Mouse (Mus musculus) lung, postnatal 14 days (tissue): ENCODE measurements at regions not wholly inside any gene's neighbourhood (a gene's known extent, or its start where the extent isn't known, plus 50 kb on each side); places are given as distances from the start of the nearest gene placed in this dataset.
A peak's percentile ranks its signal among the peaks of the same experiment; 100 is the strongest.

Experiments
- DNase-seq: peaks from one replicate; pipeline ENCODE4 v3.0.0; 2021

DNA sequence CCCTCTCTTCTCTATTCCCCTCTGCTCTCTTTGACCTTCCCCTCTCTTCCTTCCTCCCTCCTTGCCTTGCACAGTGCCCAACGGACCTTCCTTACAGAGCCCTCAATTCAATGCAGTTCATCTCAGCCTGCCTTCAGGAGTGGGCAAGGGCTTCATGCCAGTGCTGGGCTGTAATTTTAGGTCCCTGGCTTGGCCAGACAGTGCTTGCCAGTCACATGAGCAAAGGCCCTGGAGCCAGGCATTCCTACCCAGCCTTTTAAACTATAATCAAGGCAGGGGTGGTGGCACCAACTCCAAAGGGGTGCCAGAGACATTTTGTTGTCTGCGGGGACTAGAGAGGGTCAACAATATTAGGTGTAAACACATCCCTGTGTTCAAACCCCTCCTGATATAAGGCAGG is 150.9 kb downstream of the Efnb1 start:
- no peak for DNase-seq

DNA sequence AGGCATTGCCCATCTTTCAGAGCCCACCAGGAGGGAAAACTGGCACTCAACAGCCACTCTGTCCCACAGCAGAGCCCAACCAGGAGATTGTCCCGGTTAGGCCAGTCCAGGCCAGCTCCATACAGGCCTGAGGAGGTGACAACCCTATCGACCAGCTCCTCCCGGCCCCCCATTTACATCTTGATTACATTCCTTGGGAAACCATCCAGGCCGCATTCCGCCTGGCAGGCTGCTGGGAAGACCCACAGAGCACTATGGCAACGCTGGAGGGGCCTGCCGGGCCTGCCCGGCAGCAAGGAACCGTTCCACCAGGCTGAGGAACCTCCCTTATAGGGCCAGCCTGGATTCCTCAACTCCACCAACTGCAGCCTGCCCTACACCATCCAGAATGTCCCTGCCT is 149.7 kb downstream of the Efnb1 start:
- peak; percentile 62 for DNase-seq

DNA sequence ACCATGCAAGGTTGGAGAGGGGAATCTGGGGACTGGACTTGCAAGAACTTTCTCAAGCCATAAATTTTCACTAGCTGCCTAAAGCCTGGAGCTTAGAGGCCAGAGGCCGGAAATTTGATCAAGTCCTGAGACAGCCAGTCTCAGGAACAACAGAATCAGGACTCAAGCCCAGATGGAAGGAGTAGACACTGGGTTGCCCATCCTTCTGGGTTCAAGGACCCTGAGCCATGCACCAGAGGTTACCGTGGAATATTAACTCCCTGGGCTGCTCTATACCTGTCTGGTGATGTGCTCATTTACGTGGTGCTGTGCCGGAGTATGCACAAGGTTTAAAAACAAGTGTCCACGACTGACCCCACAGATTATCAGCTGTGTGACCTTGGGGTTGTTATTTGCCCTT is 145.1 kb downstream of the Efnb1 start:
- no peak for DNase-seq

DNA sequence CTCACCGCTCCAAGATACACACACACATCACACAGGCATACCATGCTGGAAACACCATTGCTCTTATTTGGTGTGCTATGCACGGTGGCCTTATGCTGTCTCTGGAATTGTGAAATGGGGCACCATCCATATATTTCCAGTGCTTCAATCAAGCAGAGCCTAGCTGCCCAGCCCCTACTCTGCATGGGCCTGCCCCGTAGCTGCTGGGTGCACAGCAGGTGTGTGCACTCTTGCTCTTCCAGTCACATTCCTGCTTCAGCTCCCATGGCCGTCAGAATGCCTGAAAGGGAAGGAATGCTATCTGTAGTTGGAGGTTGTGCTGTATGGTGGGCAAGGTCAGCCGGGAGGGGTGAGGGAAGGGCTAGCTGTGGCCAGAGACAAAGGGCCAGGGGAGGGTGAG is 144.6 kb downstream of the Efnb1 start:
- DNase-seq = no peak

DNA sequence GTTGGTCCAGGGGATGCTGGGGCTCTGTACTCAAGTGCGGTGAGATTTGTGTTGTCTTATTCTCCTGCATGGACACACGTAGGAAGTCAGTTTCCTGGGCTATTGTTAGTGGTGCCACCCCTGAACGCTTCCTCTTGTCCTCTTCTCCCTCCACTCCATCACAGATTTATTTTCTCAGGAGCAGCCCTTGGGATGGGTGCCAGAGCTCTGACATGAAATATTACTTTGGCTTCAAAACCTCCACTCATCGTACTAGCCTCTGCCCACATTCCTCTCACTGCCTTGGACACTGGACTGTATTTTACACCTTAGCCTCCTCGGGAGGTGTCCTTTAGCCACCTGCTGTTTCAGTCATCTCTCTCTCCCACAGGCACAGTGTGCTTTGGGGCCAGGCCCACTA is 139.6 kb downstream of the Efnb1 start:
- DNase-seq = no peak

DNA sequence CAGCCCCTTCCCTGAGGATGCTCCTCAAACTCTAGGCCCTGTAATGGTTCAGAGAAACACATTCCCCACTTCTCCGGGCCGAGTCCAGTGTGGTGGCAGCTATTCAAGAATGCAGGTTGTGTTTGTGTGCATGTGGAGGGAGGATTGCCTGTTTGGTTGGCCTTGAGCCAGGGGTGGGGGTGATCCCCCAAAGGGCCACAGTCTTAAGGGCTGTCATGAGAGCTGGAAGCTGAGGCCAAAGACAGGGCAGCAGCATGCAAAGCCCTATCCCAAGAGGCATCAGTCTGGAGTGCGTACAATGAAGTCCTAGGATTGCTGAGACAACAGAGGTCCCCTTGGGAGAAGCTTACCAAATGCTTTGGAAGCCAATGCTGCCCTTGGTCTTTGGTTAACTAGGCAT is 136.0 kb downstream of the Efnb1 start:
- DNase-seq = no peak

DNA sequence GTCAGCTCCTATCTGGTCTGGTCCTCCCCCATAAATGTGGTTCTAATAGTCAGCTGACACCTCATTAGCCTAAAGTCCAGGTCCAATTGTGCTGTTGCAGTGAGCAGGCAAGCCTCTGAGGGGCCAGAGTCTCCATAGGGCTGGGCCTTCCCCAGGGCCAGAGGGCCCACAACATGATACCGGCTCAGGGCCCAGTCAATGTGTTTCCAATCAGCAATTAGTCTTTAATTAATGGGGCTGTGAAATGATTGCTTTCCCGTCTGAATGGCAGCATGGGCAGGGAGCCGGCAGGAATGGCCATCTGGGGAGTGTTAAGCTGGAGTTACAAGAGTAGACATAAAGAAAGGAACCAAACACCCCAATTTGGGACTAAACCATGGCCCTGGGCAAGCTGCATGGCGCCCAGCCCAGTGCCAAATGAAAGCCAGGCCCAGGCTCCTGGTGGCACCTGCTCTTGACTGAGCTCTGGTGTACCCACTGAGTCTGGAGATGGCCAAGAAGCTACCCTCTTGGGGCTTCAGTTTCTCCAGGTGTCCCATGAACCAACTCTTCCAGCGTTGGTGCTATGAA is 113.2 kb downstream of the Efnb1 start:
- DNase-seq = no peak

DNA sequence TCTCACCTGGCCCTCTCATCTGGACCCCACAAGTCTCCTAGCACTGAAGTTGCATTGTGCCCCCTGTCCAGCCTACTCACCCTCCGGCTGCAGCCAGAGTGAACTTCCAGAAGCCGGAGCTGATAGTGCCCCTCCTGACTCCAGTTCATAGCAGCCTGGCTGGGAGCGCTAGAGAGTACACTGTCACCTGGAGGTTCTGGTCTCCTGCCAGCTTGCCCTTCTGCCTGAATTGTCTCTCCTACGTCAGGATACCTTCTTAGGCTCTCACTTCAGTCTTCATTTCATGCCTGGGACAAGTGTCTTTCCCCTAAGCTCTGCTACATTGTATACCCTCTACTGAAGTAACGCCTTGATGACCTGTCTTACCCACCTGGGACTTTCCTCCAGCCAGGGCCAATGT is 112.3 kb downstream of the Efnb1 start:
- DNase-seq = no peak

DNA sequence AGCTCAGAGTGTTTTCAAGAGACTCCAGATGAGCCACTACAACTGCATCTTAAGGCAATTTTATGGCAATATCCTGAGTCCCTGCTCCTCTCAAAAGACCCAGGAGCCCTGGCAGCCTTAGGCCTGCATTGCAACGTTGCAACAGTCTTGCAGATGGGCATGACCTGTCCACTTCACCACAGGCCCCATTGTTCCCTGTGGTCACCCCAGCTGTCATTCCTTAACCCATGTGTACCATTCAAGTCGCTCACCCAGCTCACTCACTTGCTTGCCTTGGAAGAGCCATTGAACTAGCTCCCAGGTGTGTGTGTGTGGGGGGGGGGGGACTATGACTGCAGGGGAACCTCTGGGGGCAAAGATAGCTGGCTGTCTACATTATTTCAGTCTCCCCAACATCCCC is 110.8 kb downstream of the Efnb1 start:
- no peak for DNase-seq

DNA sequence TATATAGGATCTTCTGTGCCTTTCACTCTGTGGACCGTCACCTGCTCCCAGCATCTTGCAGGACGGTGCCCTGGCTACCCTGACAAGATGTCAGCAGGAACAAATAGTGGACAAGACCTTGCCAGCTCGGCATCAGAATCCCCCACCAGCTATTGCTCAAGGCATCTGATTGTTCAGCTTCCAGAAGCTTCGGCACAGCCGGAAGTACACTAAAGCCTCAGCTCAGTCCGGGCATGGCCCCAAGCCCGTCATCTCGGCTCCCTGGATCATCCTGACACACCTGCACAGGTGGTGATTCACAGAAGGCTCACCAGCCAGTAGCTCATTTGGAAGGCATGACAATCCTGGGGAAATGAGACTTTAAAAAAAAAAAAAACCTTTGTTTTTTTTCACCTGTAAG is 110.1 kb downstream of the Efnb1 start:
- DNase-seq = no peak

DNA sequence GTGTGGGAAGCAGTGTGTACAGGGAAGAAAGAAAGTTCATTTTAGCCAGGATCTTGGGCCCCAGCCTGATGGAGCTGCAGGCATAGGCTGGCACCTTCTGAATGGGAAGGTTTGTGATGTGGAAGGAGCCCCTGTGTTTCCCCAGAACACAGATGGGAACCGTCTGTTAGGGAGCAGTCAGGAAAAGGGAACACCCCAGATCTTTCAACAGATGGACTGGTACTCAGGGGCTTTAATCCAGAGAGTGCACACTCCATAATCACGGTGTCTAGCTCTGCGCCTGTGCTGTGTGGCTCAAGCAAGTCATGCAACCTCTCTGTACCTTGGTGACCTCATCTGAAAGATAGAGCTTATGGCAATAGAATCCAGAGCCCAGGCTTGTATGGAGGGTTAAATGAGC is 109.6 kb downstream of the Efnb1 start:
- DNase-seq = no peak

DNA sequence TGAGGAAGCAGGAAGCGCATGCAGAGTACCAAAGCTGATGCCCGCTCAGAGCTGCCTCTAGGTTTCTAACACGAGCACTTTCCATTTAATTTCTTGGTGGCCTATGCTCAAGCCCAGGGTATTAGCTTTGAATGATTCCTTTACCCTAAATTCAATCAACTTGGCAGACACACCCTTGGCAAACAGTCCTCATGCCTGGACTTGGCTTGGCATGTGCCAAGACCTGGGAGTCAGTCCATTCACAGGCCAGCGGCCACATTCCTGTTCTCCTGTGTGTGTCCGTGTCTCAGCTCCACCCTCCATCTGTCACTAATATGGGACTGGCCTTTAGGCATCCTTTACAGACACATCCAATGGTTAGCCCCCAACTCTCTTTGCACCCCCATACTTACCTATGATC is 107.3 kb downstream of the Efnb1 start:
- no peak for DNase-seq

DNA sequence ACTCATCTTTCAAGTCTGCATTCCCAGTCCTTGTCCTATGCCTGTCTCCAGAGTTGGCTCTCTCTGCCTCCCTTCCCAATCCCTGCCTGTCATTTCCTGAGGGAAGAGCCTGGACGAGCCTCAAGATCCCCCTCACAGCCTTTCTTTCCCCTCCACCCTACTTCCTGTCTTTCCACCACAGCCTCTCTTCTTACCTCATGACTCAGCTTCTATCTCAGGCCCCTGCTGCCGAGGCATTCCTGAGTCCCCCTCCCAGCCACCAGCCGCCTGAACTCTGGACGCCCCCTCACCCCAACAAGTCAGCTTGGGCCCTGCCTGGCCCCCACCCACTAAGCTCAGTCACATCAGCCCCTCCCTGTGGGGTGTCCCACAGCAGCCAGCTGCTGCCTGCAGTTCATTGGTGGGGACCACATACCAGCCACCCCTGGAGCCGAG is 105.8 kb downstream of the Efnb1 start:
- DNase-seq = no peak

DNA sequence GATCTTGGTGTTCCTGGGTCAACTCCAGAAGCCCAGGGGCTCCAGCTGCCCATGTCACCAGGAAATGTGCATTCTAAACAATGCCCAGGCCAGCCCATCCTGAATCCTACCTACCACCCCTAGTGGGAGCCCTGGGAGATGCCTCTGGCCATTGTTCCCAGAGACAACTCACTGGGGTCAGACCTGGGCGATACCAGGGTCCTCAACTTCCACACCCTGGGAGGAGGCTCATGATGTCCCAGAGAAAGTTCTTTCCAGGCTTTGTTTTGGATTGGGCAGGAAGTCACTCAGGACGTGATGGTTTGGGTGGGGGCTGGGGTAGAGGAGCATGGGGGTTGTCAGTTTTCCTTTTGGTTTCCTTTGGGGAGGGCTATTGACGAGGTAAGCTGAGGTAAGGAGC is 97.1 kb downstream of the Efnb1 start:
- peak; percentile 48 for DNase-seq

DNA sequence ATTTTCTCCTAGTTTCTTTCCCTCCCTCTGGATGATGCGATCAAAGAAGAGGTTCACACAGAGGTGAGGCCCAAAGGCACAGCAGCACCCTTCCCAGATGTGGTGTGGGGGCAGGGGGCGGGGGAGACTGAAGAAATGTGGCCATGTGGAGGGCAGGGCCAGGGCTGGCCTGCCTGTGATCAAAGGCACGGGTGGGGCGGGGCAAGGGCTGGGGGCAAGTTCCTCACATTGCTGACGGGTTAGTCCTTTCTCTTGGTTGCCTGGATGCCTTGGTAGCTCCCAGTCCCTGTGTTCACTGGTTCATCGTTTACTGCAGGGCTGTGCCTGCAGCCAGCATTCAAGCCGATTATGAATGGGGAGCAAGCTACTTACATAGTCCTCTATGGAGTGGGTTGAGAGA is 96.4 kb downstream of the Efnb1 start:
- no peak for DNase-seq

DNA sequence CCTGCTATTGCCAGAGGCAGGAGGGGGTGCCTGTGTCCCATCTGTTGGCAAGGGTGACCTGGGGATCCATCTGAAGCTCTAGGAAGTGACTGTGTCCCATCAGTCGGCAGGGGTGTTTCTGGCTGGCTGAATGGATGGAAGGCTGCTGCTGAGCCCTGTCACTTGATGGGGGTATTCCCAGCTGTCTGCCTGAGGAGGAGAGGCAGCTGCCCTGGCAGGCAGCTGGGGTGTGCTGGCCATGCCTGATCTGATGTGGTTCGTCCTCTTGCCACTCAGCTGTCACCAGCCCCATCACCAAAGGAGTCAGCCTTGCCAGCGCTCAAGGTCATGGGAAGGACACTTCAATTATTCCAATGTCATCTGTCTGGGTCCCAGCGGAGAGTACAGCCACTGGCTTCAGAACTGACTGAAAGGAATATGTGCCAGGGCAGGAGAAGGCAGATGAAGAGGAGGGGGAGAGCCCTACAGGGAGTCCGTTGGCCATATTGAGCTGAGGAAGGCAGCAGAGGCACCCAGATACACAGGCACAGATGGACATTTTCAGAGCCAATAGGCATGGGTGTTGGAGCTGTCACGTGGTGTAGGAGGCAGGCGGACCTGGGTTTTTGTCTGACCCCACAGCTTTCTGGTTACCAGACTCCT is 89.3 kb downstream of the Efnb1 start:
- no peak for DNase-seq

DNA sequence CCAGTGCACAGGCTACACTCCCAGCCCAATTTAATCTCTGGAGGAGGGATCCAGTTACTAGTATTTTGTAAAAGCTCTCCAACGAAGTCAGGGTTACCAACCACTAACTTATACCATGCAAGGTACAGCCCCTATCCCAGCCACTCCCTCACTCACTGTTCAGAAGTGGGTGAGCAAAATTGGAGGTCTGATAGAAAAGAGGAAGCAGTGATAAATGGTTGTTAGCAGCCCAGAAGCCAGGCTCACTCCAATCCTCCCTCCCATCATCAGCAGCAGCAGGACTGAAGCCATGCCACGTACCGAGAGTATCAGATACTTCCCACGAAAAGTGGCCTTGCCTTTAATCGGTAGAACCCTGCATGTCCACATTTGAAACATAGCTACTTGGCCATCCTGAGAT is 86.1 kb downstream of the Efnb1 start:
- no peak for DNase-seq

DNA sequence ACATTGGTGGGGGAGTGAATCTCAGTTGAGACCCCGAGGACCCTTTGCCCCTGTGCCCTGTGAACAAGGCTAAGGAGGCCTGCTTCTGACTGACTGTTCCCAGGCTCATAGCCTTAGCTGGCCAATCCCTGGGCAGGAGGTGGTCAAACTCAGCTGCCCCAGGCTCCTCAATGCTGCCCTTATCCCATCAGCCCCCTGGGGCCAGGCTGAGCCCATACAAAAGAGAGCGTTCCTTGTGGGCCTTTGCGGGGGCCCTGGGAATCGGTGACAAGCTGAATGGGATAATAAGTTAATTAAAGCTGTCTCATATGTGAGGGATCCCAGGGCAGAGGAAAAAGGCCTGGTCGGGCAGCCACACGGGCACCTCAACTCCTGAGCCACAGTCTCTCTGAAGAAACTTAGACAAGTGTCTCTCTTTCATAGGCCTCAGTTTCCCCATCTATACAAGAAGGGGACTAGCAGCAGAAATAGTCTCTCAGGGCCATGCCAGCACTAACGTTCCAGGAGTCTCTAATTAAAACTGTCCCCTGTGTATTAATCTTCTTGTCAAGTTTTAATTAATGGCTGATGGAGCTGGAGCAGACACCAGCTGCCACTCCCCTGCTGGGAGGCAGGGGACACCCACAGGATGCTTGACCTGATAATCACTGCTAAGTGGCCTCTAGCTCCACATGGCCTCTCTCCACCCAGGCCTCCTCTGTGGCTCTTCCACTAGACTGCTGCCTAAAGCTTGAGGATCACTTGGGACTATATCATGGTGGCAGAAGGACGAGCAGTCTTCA is 84.9 kb downstream of the Efnb1 start:
- DNase-seq = no peak

DNA sequence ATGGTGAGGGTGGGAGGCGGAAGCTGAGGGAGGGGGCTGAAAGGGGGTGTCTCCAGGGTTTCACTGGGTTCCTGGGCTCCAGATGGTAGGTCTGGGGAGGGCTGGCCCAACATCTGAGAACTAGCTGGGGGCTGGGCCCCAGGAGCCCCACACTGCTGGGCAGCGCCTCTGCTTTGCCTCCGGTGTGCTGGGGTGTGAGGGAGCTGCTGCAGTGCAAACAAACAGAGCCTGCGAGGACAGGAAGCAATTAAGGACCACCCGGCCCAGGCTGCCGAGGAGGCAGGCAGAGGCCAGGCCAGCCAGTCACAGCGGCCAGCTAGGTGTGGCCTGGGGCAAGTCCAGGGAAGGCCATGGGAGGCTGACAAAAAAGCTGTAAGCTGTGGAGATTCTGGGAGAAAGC is 82.3 kb downstream of the Efnb1 start:
- DNase-seq = no peak

DNA sequence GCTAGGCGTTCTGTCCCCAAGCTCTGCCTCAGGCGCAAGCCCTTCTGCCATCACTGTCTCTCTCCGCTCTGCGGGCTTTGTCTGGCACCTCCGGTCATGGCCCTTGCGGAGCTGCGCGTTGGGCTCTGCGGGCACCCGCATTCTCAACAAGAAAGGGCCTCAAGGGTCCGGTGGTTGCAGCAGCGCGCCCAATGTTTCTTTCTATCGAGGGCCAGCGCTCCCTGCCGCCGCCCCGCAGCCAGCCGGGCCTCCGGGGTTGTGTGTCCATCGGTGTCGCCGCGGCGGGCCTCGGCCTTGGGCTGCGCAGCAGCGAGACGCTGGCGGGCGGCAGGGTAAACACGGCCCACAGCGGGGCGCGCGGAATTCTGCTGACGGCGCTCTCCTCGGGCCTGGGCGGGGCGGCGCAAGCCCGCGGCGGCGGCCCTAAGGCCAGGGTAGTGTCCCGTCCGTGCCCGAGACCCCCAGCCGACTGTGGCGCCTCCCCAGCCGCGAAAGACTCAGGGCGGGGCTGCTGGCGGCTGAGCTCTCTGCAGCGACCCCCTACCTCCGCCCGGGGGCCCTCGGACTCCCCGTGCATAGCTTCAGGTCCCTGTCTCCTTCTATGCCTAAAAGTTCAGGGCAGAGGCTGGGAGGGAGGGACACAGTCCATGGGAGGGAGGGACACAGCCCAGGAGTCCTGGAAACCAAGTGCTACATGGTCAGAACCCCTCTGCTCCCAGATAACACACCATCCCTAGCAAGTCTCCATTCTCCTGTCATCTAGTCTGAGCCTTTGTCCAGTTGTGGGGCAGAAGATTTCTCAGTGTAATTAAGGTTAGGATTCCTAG is 80.9 kb downstream of the Efnb1 start:
- DNase-seq = peak; percentile 62

DNA sequence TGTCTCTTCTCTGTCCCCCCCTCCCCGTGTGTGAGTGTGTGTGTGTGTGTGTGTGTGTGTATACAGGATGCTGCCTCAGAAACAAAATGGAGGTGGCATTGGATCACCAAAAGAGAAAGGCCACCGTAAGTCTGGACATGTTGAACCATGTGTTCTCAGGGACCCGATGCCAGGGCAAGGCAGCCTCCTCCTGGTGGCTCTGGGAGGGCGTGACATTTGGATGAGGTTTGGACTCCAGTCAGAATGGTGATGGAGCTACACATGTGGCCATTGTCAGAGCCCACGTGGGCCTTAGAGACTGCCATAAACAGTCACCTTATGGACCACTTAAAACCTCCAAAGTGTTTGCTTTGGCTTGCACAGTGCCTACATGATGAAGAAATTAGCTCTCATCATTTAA is 80.0 kb downstream of the Efnb1 start:
- DNase-seq = no peak

DNA sequence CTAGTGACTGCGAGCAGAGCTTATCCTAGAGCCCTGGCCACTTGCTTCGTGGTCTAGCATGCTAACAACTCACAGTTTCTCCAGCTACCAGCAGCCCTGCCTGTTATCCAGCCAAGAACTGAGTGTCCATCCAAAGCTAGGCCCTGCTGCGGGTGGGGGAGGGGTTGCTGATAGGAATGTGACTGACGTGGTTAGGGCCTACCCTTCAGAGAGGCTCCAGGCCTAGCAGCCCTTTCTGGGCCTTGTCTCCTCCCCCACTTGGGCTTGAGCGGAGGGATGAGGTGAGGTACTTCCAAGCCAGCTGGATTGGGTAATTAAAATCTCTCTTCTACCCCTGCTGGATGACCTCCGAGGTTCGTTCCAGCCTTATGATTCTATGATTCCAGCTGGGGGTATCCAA is 79.2 kb downstream of the Efnb1 start:
- peak; percentile 58 for DNase-seq

DNA sequence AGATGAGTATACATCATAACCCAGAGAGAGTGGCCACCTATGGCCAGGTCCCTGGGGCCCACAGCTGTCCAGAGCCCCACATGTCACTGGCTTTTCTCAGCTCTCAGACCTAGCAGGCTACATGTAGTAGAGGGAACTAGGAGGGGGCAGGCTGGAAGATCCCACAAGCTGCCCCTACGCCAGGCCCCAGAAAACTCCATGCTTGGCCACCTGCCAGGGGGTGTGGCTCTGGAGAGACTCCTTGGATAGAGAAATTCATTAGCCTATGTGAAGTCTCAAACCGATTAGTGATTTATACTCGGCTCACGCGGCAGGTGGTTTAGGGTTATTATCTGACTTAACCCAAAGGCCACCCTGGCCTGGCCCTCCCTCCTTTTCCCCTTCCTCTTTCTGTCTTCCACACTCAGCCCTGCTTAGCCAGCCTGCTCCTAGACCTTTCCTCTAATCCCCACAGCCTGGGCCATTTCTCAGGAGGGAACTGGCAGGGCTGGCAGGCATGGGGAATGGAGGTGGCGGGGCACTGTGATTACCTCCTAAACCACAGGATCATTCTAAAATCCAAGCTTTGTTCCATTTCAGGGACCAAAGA is 77.7 kb downstream of the Efnb1 start:
- DNase-seq = peak; percentile 32
